Mouse (Mus musculus): ENCODE data around the gene Moap1. TPM values are rescaled to one million over a fixed set of nuclear protein-coding genes. Genes with fewer than 3 reads are reported as not detected.

Moap1 gene
- polyA plus RNA-seq, 1 experiment from 2014 or later = 60.2 TPM

DNA sequence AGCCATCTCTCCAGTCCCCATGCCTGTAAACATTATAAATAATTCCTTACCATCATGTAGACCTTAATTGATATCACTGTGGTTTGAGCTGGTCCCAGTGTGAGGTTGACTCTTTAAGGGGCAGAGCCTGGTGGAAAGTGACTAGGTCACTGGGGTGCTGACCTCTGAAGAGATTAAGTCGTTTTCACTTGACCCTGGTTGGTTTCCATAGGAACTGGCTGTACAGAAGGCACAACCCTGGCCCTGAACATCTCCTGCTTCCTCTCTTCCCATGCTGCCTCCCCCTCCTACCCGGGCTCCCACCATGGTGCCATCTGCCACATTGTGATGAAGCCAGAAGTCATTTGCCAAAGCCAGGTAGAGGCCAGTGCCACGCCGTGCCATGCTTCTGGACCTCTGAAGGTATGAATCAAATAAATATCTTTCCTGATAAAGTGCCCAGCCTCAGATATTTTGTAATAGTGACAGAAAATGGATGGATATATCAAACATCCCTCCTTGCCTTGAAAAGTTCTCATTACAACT is 32.5 kb downstream of the Moap1 start:
- H3K9me3 ChIP-seq (ENCODE audit: control insufficient read depth, low read length) = no peaks in the 10 kb centered on the region
- no peak for ATAC-seq
- no peak overlapping the region for H3K27ac ChIP-seq (ENCODE audit: low read length)
- 57% methylated on average over 4 of the region's 4 CpGs for WGBS
- no peak overlapping the region for H3K4me2 ChIP-seq (ENCODE audit: low read length)
- no peak overlapping the region for H3K4me3 ChIP-seq (replicated peaks; ENCODE audit: low read length)
- no peaks in the 10 kb centered on the region for H3K36me3 ChIP-seq (ENCODE audit: control insufficient read depth, insufficient read depth)
- no peaks in the 10 kb centered on the region for H3K27me3 ChIP-seq (replicated peaks; ENCODE audit: control insufficient read depth, insufficient read depth, low read length)
- no peak overlapping the region for H3K9ac ChIP-seq (replicated peaks; ENCODE audit: low read depth, low read length)
- peaks cover under 1% of the 10 kb centered on the region; the same call in 1 of the 2 replicates for H3K4me1 ChIP-seq (replicated peaks; ENCODE audit: control insufficient read depth, insufficient read depth, low read length)

DNA sequence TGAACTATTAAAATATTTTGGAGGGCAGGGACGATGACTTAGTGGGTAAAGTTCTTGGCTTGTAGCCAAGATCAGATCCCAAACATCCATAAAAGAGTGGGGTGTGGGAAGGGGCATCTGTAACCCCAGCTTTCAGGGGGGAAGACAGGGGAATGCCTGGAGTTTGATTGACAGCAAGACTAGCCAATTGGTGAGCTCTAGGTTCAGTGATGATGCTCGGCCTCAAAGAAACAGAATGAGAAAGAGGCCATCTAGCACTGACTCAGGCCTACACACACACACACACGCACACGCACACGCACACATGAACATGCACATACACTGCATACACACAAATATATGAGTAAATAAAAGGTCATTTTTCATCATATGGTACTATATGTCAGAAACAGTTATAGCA is 33.6 kb downstream of the Moap1 start:
- 83% methylated on average over 5 of the region's 5 CpGs for WGBS
- Histone ChIP-seq H3K27me3 (replicated peaks; ENCODE audit: control insufficient read depth, insufficient read depth, low read length) (no peaks in the 10 kb centered on the region), H3K36me3 (ENCODE audit: control insufficient read depth, insufficient read depth) (no peaks in the 10 kb centered on the region), H3K4me2 (ENCODE audit: low read length) (no peak overlapping the region), H3K9ac (replicated peaks; ENCODE audit: low read depth, low read length) (no peak overlapping the region), H3K27ac (ENCODE audit: low read length) (no peak overlapping the region), H3K4me1 (replicated peaks; ENCODE audit: control insufficient read depth, insufficient read depth, low read length) (peaks cover 8% of the 10 kb centered on the region), H3K9me3 (ENCODE audit: control insufficient read depth, low read length) (no peaks in the 10 kb centered on the region), H3K4me3 (replicated peaks; ENCODE audit: low read length) (no peak overlapping the region)
- no peak for ATAC-seq

GRCm38 (mm10) chr12:102708220-102708619 is 35.2 kb downstream of the Moap1 start:
- Histone ChIP-seq H3K9ac (replicated peaks; ENCODE audit: low read depth, low read length) (no peak overlapping the region), H3K9me3 (ENCODE audit: control insufficient read depth, low read length) (no peaks in the 10 kb centered on the region), H3K27ac (ENCODE audit: low read length) (no peak overlapping the region), H3K4me1 (replicated peaks; ENCODE audit: control insufficient read depth, insufficient read depth, low read length) (peaks cover 18% of the 10 kb centered on the region), H3K4me3 (replicated peaks; ENCODE audit: low read length) (no peak overlapping the region), H3K4me2 (ENCODE audit: low read length) (no peak overlapping the region), H3K36me3 (ENCODE audit: control insufficient read depth, insufficient read depth) (no peaks in the 10 kb centered on the region), H3K27me3 (replicated peaks; ENCODE audit: control insufficient read depth, insufficient read depth, low read length) (no peaks in the 10 kb centered on the region)
- WGBS = 73% methylated on average over 11 of the region's 11 CpGs
- no peak for ATAC-seq

- no peaks in the 10 kb centered on the region for H3K27me3 ChIP-seq (replicated peaks; ENCODE audit: control insufficient read depth, insufficient read depth, low read length)
- H3K4me3 ChIP-seq (replicated peaks; ENCODE audit: low read length) = no peak overlapping the region
- no peaks in the 10 kb centered on the region for H3K36me3 ChIP-seq (ENCODE audit: control insufficient read depth, insufficient read depth)
- H3K9ac ChIP-seq (replicated peaks; ENCODE audit: low read depth, low read length) = no peak overlapping the region
- ATAC-seq = no peak
- H3K27ac ChIP-seq (ENCODE audit: low read length) = no peak overlapping the region
- WGBS = 91% methylated on average over 10 of the region's 10 CpGs
- H3K4me2 ChIP-seq (ENCODE audit: low read length) = no peak overlapping the region
- H3K9me3 ChIP-seq (ENCODE audit: control insufficient read depth, low read length) = no peaks in the 10 kb centered on the region
- H3K4me1 ChIP-seq (replicated peaks; ENCODE audit: control insufficient read depth, insufficient read depth, low read length) = peaks cover 30% of the 10 kb centered on the region
Measured at GRCm38 (mm10) chr12:102706833-102707463, 36.5 kb downstream of the Moap1 start.

GRCm38 (mm10) chr12:102705906-102706640 is 37.4 kb downstream of the Moap1 start:
- Histone ChIP-seq H3K36me3 (ENCODE audit: control insufficient read depth, insufficient read depth) (no peaks in the 10 kb centered on the region), H3K4me3 (replicated peaks; ENCODE audit: low read length) (peak overlapping the region; percentile 82), H3K9ac (replicated peaks; ENCODE audit: low read depth, low read length) (no peak overlapping the region; the same call in 1 of the 2 replicates), H3K4me2 (ENCODE audit: low read length) (peak overlapping the region; percentile 55), H3K27ac (ENCODE audit: low read length) (no peak overlapping the region), H3K27me3 (replicated peaks; ENCODE audit: control insufficient read depth, insufficient read depth, low read length) (no peaks in the 10 kb centered on the region), H3K9me3 (ENCODE audit: control insufficient read depth, low read length) (no peaks in the 10 kb centered on the region), H3K4me1 (replicated peaks; ENCODE audit: control insufficient read depth, insufficient read depth, low read length) (peaks cover 35% of the 10 kb centered on the region)
- no peak for ATAC-seq
- 63% methylated on average over 6 of the region's 6 CpGs for WGBS

- Histone ChIP-seq H3K4me1 (replicated peaks; ENCODE audit: control insufficient read depth, insufficient read depth, low read length) (peaks cover 41% of the 10 kb centered on the region), H3K9me3 (ENCODE audit: control insufficient read depth, low read length) (no peaks in the 10 kb centered on the region), H3K4me2 (ENCODE audit: low read length) (peak overlapping the region; percentile 55), H3K9ac (replicated peaks; ENCODE audit: low read depth, low read length) (peak overlapping the region; percentile 84), H3K36me3 (ENCODE audit: control insufficient read depth, insufficient read depth) (no peaks in the 10 kb centered on the region), H3K27me3 (replicated peaks; ENCODE audit: control insufficient read depth, insufficient read depth, low read length) (no peaks in the 10 kb centered on the region), H3K27ac (ENCODE audit: low read length) (peak overlapping the region; percentile 89), H3K4me3 (replicated peaks; ENCODE audit: low read length) (peak overlapping the region; percentile 82)
- ATAC-seq = peak; percentile 76
- WGBS = 2% methylated on average over 26 of the region's 45 CpGs
Measured at GRCm38 (mm10) chr12:102705216-102705871, 38.1 kb downstream of the Moap1 start.

DNA sequence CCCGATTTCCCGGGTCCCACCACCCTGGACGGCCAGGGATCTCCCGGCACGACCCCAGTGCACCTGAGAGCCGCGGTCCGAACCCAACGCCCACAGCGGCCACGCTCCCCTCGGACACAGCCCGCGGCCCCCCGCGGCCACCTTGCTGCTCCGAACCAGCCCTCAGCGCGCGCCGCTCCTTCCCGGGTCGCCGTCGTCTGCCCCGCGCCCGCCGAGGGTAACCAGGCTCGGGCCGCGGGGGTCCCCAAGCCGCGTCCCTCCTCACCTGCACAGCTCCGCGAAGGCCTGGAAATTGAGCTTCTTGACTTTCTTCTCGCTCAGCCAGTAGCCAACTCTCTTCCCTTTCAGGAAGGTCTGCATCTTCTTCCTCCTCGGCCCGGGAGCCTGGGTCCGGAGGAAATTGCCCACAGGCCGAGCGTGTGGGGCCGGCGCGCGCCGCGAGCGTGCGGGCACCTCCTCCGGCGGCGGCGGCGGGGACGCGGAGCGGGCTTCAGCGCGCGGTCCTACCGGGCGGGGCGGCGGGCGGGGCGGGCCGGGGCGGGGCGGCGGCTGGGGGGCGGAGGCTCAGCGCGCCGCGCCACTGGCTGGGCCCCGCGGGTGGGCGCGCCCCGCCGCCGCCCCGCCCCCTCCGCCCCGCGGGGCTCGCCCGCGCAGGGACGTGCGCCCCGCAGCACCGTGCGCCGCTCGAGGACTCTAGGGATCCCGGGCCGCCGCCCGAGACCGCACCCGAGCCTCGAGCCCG is 38.8 kb downstream of the Moap1 start, which contains the start of gene Itpk1:
TSS of gene Itpk1 (minus strand) at position 474 of the 742 bp plus-strand sequence.
- H3K27ac ChIP-seq (ENCODE audit: low read length) = peak within 1 kb of the TSS; percentile 89
- peaks cover 47% of the 10 kb centered on the region for H3K4me1 ChIP-seq (replicated peaks; ENCODE audit: control insufficient read depth, insufficient read depth, low read length)
- no peaks in the 10 kb centered on the region for H3K27me3 ChIP-seq (replicated peaks; ENCODE audit: control insufficient read depth, insufficient read depth, low read length)
- H3K4me2 ChIP-seq (ENCODE audit: low read length) = peak within 1 kb of the TSS; percentile 77
- H3K9ac ChIP-seq (replicated peaks; ENCODE audit: low read depth, low read length) = peak within 1 kb of the TSS; percentile 84
- ATAC-seq = peak; percentile 89
- no peaks in the 10 kb centered on the region for H3K36me3 ChIP-seq (ENCODE audit: control insufficient read depth, insufficient read depth)
- under 1% methylated on average over 97 of the region's 105 CpGs for WGBS
- no peaks in the 10 kb centered on the region for H3K9me3 ChIP-seq (ENCODE audit: control insufficient read depth, low read length)
- peak within 1 kb of the TSS; percentile 82 for H3K4me3 ChIP-seq (replicated peaks; ENCODE audit: low read length)

DNA sequence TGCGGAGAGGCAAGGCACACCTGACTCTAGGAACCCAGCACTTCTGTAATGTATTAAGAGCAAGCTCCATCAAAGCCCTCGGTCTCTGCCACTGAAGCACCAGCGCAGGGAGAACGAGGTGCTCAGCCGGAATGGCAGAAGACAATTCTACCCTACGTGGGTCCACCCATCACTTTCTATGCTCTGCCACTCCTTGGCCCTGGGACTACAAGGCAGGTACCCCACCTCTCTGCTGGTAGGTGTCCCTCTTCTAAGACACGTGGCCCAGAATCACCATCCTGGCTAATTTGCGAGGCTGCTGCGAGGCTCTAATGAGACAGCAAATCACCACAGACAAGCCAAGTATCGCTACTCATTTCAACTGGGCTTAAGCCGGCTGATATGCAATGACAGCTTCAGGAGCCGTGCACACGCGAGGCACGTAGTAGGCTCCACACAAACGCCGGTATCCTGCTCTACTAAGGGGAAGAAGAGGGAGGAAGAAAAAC is 39.5 kb downstream of the Moap1 start:
- peak; percentile 19; the same call in 1 of the 2 replicates for ATAC-seq
- Histone ChIP-seq H3K9me3 (ENCODE audit: control insufficient read depth, low read length) (no peaks in the 10 kb centered on the region), H3K4me1 (replicated peaks; ENCODE audit: control insufficient read depth, insufficient read depth, low read length) (peaks cover 54% of the 10 kb centered on the region), H3K4me3 (replicated peaks; ENCODE audit: low read length) (peak overlapping the region; percentile 82), H3K27ac (ENCODE audit: low read length) (peak overlapping the region; percentile 86), H3K4me2 (ENCODE audit: low read length) (peak overlapping the region; percentile 77), H3K27me3 (replicated peaks; ENCODE audit: control insufficient read depth, insufficient read depth, low read length) (no peaks in the 10 kb centered on the region), H3K9ac (replicated peaks; ENCODE audit: low read depth, low read length) (peak overlapping the region; percentile 84), H3K36me3 (ENCODE audit: control insufficient read depth, insufficient read depth) (no peaks in the 10 kb centered on the region)
- 4% methylated on average over 17 of the region's 17 CpGs for WGBS

Measured in forebrain, embryonic 16.5 days (tissue).